Mouse (Mus musculus) olfactory bulb, adult 2 months (tissue): ENCODE data around the gene Mfsd9.

Source experiments
- CTCF ChIP-seq: fragments of 200-500 bp; IDR thresholded peaks from 2 replicates; pipeline ENCODE4 v1.5.1; 2012; ENCODE audit warnings: low read depth, mild to moderate bottlenecking, low read length, moderate library complexity; ENCODE audit not compliant: insufficient read depth
- POLR2A ChIP-seq: fragments of 200-500 bp; IDR thresholded peaks from 2 replicates; pipeline ENCODE4 v1.6.1; 2012; ENCODE audit warnings: mild to moderate bottlenecking, low read depth, low read length, moderate library complexity; ENCODE audit not compliant: insufficient read depth

DNA sequence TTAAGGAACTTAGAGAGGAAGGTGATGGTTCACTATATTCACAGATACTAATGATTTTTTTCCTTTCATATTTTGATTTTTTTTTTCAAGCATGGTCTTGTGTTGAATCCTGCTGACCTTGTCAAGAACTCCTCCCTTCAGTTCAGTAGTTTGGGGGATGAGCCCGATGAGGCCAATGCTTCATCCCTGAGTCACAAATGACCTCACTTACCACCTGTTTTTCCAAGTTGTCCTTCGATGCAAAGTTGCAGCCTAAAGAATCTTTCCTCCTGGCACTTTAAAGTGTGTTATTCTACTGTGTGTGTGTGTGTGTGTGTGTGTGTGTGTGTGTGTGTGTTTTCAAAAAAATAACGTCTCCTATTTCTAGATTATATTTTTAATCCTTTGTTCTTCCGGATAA, 45.0 kb upstream of the Mfsd9 start:
- TF ChIP-seq CTCF (no peak), POLR2A (no peak)
